Mouse (Mus musculus) v-Abl transformed pro-B cells (cell line): ENCODE data around the gene Krtap24-1.

Experiments used
- in situ Hi-C, 2 experiments: fragments of 400-800 bp; cut with MboI; formaldehyde crosslinking; loops; one replicate each; pipeline ENCODE4 v1.15.1; 2025; ENCODE audit not compliant: unreplicated experiment in 2 of 2

The Krtap24-1 gene

DNA sequence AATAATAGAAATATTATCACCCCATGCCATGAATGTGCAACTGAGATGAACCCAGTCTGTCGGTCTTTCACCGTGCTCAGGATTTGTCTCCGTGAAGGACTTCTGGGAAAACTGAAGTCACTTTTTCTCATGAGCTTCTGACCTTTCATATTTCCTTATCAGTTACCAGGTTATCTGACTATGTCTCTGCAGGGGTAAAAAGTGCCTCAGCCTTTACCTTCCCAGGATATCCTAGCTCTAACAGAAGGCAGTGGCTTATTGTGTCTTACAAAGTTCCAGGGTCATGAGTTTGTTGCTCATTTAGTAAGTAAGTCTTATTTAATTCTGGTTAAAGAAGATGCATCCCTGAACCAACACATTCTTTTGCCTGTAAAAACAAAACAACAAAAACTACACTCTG is 42.3 kb downstream of the Krtap24-1 start:
- in situ Hi-C loops = no loop called here

DNA sequence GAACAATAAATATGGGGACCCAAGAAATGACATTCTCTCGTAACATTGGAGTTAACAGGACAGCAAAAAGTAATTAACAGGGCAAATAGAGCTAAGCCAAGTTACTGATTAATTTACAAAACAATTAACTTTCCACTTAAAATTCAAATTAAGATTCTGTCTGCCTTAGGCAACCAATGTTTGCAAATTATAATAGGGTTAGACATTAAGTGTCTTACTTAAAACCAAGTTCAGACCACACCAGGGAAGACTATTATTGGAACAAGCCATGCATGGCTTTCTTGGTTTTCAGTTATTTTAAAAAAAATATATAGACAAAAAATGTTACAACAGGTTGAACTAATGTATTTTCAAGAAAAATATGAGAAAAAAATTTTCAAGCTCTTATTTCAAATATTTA is 43.0 kb downstream of the Krtap24-1 start:
- in situ Hi-C loops = no loop called here

DNA sequence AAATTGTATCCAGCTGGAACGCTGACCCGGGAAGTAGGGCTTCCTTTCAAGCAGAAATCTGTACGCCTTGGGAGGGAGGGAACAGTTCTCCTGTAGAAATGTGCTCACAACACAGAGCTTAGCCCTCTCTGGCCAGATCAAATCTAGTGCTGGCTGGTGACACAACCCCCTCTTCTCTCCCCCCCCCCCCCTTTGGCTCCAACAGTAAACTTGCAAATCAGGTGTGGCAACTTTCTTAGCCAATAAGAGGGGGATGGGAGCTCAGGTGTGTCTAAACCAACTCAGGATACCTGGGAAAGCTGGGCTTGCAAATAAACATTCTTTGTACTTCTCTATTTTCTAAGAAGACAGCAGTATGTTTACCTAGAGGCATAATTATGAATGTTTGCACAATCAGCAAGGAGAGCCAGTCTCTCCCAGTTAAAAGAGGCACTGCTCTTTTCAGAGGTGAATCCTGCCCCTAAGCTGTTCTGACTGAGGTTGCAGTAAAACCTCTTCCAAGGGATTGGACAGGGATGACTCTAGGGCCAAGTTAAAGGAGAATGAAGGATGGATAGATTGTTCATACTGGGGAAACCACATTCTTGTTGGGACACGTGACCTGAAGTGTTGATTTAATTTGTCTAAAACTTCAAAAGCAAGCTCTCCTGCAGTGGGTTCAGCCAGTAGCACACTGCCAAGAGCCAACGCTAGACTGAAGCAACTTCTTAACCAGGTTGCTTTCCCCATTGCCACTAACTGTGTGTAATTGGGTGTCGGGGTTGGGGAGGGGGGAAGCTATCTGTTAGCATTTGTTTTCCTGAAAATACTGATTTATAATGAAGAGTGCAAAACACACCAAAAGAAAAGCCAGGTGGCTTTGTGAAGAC is 48.8 kb downstream of the Krtap24-1 start, which contains the start of gene Cldn8:
TSS of gene Cldn8 (minus strand) at position 139 of the 869 bp plus-strand sequence.
- in situ Hi-C loops = no loop called here

DNA sequence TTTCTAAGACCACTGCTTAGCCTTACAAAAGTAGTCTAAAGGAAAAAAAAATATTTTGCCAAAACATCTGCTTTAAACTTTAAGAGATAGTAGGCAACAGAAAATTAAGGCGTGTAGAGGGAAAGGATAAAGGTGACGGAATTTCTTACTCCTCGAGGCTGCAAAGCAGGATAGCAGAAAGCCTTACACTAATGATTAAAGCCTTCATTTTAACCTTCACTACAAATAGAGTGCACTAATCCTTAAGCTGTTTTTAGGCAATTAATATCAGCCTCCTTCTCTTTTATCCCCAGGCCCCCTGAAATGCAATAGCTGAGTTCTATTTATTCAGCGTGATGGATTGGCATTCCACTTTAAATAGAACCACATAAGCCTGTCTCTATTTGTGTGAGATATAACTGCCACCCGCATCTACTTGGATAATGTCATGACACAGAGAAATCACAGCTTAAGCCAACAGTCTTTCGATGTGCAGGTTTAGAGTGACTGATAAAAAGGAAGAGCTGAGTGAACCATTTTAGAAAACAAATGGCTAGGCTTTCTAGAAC is 50.4 kb downstream of the Krtap24-1 start:
- in situ Hi-C loops = no loop called here
